Mouse (Mus musculus) adrenal gland, adult 8-10 months (tissue): ENCODE data around the gene Rcbtb2. TPM values are rescaled to one million over a fixed set of nuclear protein-coding genes. Genes with fewer than 3 reads are reported as not detected.

ENCODE experiments used
- DNase-seq: peaks from one replicate; pipeline ENCODE4 v3.0.0; 2022
- total RNA-seq, 4 experiments: library from RNA; stranded (reverse); gene quantifications; 2 replicates each; pipeline ENCODE4 v1.2.4; 2022

The Rcbtb2 gene
- total RNA-seq, 4 experiments from 2014 or later: 30.0 to 45.1 (median 35.5) TPM

- DNase-seq: no peak
Observed at GRCm38 (mm10) chr14:73210196-73210595, 87.4 kb downstream of the Rcbtb2 start.

- no peak for DNase-seq
Observed at GRCm38 (mm10) chr14:73211477-73211876, 88.6 kb downstream of the Rcbtb2 start.

- no peak for DNase-seq
Observed at GRCm38 (mm10) chr14:73217062-73217461, 94.2 kb downstream of the Rcbtb2 start.

- DNase-seq: no peak
Observed at GRCm38 (mm10) chr14:73222316-73222970, 99.6 kb downstream of the Rcbtb2 start.

GRCm38 (mm10) chr14:73226346-73226745, 103.5 kb downstream of the Rcbtb2 start:
- DNase-seq: no peak

GRCm38 (mm10) chr14:73226849-73227248, 104.0 kb downstream of the Rcbtb2 start:
- DNase-seq: no peak

- DNase-seq: no peak
Observed at GRCm38 (mm10) chr14:73231286-73231982, 108.6 kb downstream of the Rcbtb2 start.

GRCm38 (mm10) chr14:73234468-73235031, 111.7 kb downstream of the Rcbtb2 start:
- DNase-seq: no peak

GRCm38 (mm10) chr14:73237848-73238321, 115.0 kb downstream of the Rcbtb2 start, which contains the start of gene Lpar6:
TSS of gene Lpar6 (plus strand) at chr14:73237895.
- peak; percentile 65 for DNase-seq

- DNase-seq: peak; percentile 25
Observed at GRCm38 (mm10) chr14:73238498-73239250, 115.8 kb downstream of the Rcbtb2 start.

- no peak for DNase-seq
Observed at GRCm38 (mm10) chr14:73239291-73239690, 116.5 kb downstream of the Rcbtb2 start.

- no peak for DNase-seq
Observed at GRCm38 (mm10) chr14:73239857-73240256, 117.0 kb downstream of the Rcbtb2 start.

GRCm38 (mm10) chr14:73244061-73244597, 121.3 kb downstream of the Rcbtb2 start:
- no peak for DNase-seq

- no peak for DNase-seq
Observed at GRCm38 (mm10) chr14:73250056-73250455, 127.2 kb downstream of the Rcbtb2 start.

GRCm38 (mm10) chr14:73252276-73252675, 129.4 kb downstream of the Rcbtb2 start:
- DNase-seq: no peak

- DNase-seq: no peak
Observed at GRCm38 (mm10) chr14:73253453-73254251, 130.8 kb downstream of the Rcbtb2 start.

GRCm38 (mm10) chr14:73254412-73254811, 131.6 kb downstream of the Rcbtb2 start:
- no peak for DNase-seq

GRCm38 (mm10) chr14:73255426-73255970, 132.7 kb downstream of the Rcbtb2 start:
- no peak for DNase-seq

GRCm38 (mm10) chr14:73257348-73257747, 134.5 kb downstream of the Rcbtb2 start:
- no peak for DNase-seq
